ENCODE assay signal across 8 mouse cellular contexts in genomic region chr6:149409341-149409740, GRCm38 (mm10). TPM values are rescaled to one million over a fixed set of nuclear protein-coding genes. Genes with fewer than 3 reads are reported as not detected.
A peak's percentile ranks its signal among the peaks of the same experiment; 100 is the strongest.
DNase-seq lines count a peak whose midpoint lies in the region; ATAC-seq and TF ChIP-seq lines count a peak whose summit lies in the region.

No protein-coding gene starts in this region.

- H3K36me3 ChIP-seq in forebrain, postnatal 0 days (ENCODE audit: insufficient read depth) = no peaks in the 10 kb centered on the region
- no peaks in the 10 kb centered on the region for H3K36me3 ChIP-seq in kidney, postnatal 0 days (ENCODE audit: insufficient read depth, low read length)
- no peaks in the 10 kb centered on the region for H3K36me3 ChIP-seq in lung, postnatal 0 days (ENCODE audit: insufficient read depth, low read length)
- no peaks in the 10 kb centered on the region for H3K36me3 ChIP-seq in stomach, postnatal 0 days (ENCODE audit: control insufficient read depth, insufficient read depth, low read length)

- under 1% methylated on average over 11 of the region's 11 CpGs for WGBS in cerebellum, adult 2 months
- 1% methylated on average over 11 of the region's 11 CpGs for WGBS in forebrain, postnatal 0 days
- under 1% methylated on average over 11 of the region's 11 CpGs for WGBS in kidney, postnatal 0 days
- WGBS in lung, postnatal 0 days = 2% methylated on average over 11 of the region's 11 CpGs
- under 1% methylated on average over 11 of the region's 11 CpGs for WGBS in stomach, postnatal 0 days

- H3K9ac ChIP-seq in forebrain, postnatal 0 days = peak overlapping the region; percentile 88
- H3K9ac ChIP-seq in kidney, postnatal 0 days (ENCODE audit: low read depth, low read length) = peak overlapping the region; percentile 71
- H3K9ac ChIP-seq in lung, postnatal 0 days (replicated peaks; ENCODE audit: low read depth) = 0 out of 2 replicates have a peak overlapping the region, but pooled peaks have one; percentile 16
- H3K9ac ChIP-seq in stomach, postnatal 0 days (ENCODE audit: low read length) = peak overlapping the region; percentile 69

- TF ChIP-seq POLR2A in cerebellum, adult 2 months (IDR thresholded peaks at IDR 0.05; ENCODE audit: borderline replicate concordance, insufficient read depth, low read length) = no peak

- H3K27me3 ChIP-seq in cerebellum, adult 2 months (ENCODE audit: control insufficient read depth, insufficient read depth, low read length) = no peaks in the 10 kb centered on the region
- no peaks in the 10 kb centered on the region for H3K27me3 ChIP-seq in forebrain, postnatal 0 days (ENCODE audit: insufficient read depth, low read length)
- H3K27me3 ChIP-seq in kidney, postnatal 0 days (ENCODE audit: insufficient read depth, low read length) = no peaks in the 10 kb centered on the region
- no peaks in the 10 kb centered on the region for H3K27me3 ChIP-seq in lung, postnatal 0 days (replicated peaks; ENCODE audit: insufficient read depth, low read length)
- H3K27me3 ChIP-seq in stomach, postnatal 0 days (ENCODE audit: control insufficient read depth, insufficient read depth, low read length) = no peaks in the 10 kb centered on the region

- peak; percentile 14 for DNase-seq in adrenal gland, postnatal 10 days
- no peak for DNase-seq in adrenal gland, postnatal 14 days
- DNase-seq in A20 (ENCODE audit: low read depth, low spot score) = peak; percentile 74
- peak; percentile 60 to 73 for DNase-seq in cerebellum, adult 2 months
- peak; percentile 65 for DNase-seq in forebrain, postnatal 0 days
- DNase-seq in kidney, postnatal 0 days (ENCODE audit: low spot score) = no peak
- DNase-seq in lung, postnatal 0 days (ENCODE audit: low spot score) = no peak
- DNase-seq in stomach, postnatal 0 days (ENCODE audit: low spot score) = peak; percentile 39

- peak overlapping the region; percentile 58 for H3K4me2 ChIP-seq in forebrain, postnatal 0 days (ENCODE audit: low read depth)
- H3K4me2 ChIP-seq in kidney, postnatal 0 days (ENCODE audit: low read length) = peak overlapping the region; percentile 85
- H3K4me2 ChIP-seq in lung, postnatal 0 days (replicated peaks; ENCODE audit: low read depth, low read length) = peak overlapping the region; percentile 92
- peak overlapping the region; percentile 85 for H3K4me2 ChIP-seq in stomach, postnatal 0 days (replicated peaks; ENCODE audit: low read depth)

- TF ChIP-seq EP300 in lung, postnatal 0 days (IDR thresholded peaks at IDR 0.05) = no peak
- no peak for TF ChIP-seq EP300 in stomach, postnatal 0 days (optimal IDR thresholded peaks at IDR 0.05)

- H3K9me3 ChIP-seq in forebrain, postnatal 0 days (ENCODE audit: low read length) = no peaks in the 10 kb centered on the region
- H3K9me3 ChIP-seq in kidney, postnatal 0 days (replicated peaks; ENCODE audit: low read length) = no peaks in the 10 kb centered on the region
- H3K9me3 ChIP-seq in lung, postnatal 0 days (ENCODE audit: low read length) = no peaks in the 10 kb centered on the region
- no peaks in the 10 kb centered on the region for H3K9me3 ChIP-seq in stomach, postnatal 0 days (ENCODE audit: control insufficient read depth, low read length)

- ATAC-seq in forebrain, postnatal 0 days = peak; percentile 30
- no peak; the same call in 1 of the 2 replicates for ATAC-seq in kidney, postnatal 0 days (replicated peaks; ENCODE audit: low FRiP score, low read depth)
- ATAC-seq in lung, postnatal 0 days = peak; percentile 32; the same call in 1 of the 2 replicates
- peak; percentile 48 for ATAC-seq in stomach, postnatal 0 days (ENCODE audit: low FRiP score, low TSS enrichment)

- peak overlapping the region; percentile 97 for H3K4me3 ChIP-seq in cerebellum, adult 2 months (replicated peaks; ENCODE audit: insufficient read depth, low read depth, low read length)
- H3K4me3 ChIP-seq in forebrain, postnatal 0 days (ENCODE audit: low read depth, low read length) = peak overlapping the region; percentile 89
- H3K4me3 ChIP-seq in kidney, postnatal 0 days (replicated peaks; ENCODE audit: low read depth, low read length) = peak overlapping the region; percentile 68
- H3K4me3 ChIP-seq in lung, postnatal 0 days (ENCODE audit: low read depth, low read length) = peak overlapping the region; percentile 54
- H3K4me3 ChIP-seq in stomach, postnatal 0 days (ENCODE audit: low read depth, low read length) = peak overlapping the region; percentile 66

- no peak for TF ChIP-seq CTCF in cerebellum, adult 2 months (IDR thresholded peaks at IDR 0.05; ENCODE audit: borderline replicate concordance, insufficient read depth, low read depth, low read length)
- TF ChIP-seq CTCF in forebrain, postnatal 0 days (IDR thresholded peaks at IDR 0.05; ENCODE audit: low read depth) = no peak
- no peak for TF ChIP-seq CTCF in kidney, postnatal 0 days (IDR thresholded peaks at IDR 0.05; ENCODE audit: low read depth)
- TF ChIP-seq CTCF in lung, postnatal 0 days (IDR thresholded peaks at IDR 0.05) = no peak
- no peak for TF ChIP-seq CTCF in stomach, postnatal 0 days (IDR thresholded peaks at IDR 0.05; ENCODE audit: low read depth)

- peak overlapping the region; percentile 93 for H3K27ac ChIP-seq in cerebellum, adult 2 months (ENCODE audit: insufficient read depth, low read length)
- peak overlapping the region; percentile 95 for H3K27ac ChIP-seq in forebrain, postnatal 0 days (ENCODE audit: low read depth, low read length)
- peak overlapping the region; percentile 71 for H3K27ac ChIP-seq in kidney, postnatal 0 days
- H3K27ac ChIP-seq in lung, postnatal 0 days (ENCODE audit: low read length) = no peak overlapping the region
- peak overlapping the region; percentile 75 for H3K27ac ChIP-seq in stomach, postnatal 0 days (replicated peaks)

- H3K4me1 ChIP-seq in cerebellum, adult 2 months (ENCODE audit: control insufficient read depth, insufficient read depth, low read length) = no peaks in the 10 kb centered on the region; the same call in 1 of the 2 replicates
- peaks cover 5% of the 10 kb centered on the region; the same call in 1 of the 2 replicates for H3K4me1 ChIP-seq in forebrain, postnatal 0 days (ENCODE audit: insufficient read depth)
- no peaks in the 10 kb centered on the region for H3K4me1 ChIP-seq in kidney, postnatal 0 days (replicated peaks; ENCODE audit: insufficient read depth, low read length)
- H3K4me1 ChIP-seq in lung, postnatal 0 days (ENCODE audit: insufficient read depth, low read depth, low read length) = peaks cover 4% of the 10 kb centered on the region; the same call in 1 of the 2 replicates
- H3K4me1 ChIP-seq in stomach, postnatal 0 days (replicated peaks; ENCODE audit: control insufficient read depth, insufficient read depth) = no peaks in the 10 kb centered on the region; the same call in 1 of the 2 replicates

RNA-seq across cellular contexts. Expression of gene Bicd1, which starts 0.7 kb away (rescaled TPM):
- 1 to 10 TPM; 5.4 to 5.5 TPM for total RNA-seq in adrenal gland, postnatal 10 days (2021)
- 4.0 and 5.4 TPM in 2 replicates for total RNA-seq in adrenal gland, postnatal 14 days (2021)
- 27.7 and 29.9 TPM in 2 replicates for polyA plus RNA-seq in cerebellum, adult 2 months (2012; rRNA removed)
- 27.5 and 47.5 TPM in 2 replicates for total RNA-seq in forebrain, postnatal 0 days (2014; rRNA removed)
- 12.9 and 28.4 TPM in 2 replicates for polyA plus RNA-seq in forebrain, postnatal 0 days (2015; fragmentation: Nextera tagmentation; extraction: Ambion mirVana)
- 6.8 and 9.2 TPM in 2 replicates for polyA plus RNA-seq in kidney, postnatal 0 days (2015; fragmentation: Nextera tagmentation; extraction: Ambion mirVana)
- polyA plus RNA-seq in lung, postnatal 0 days (2015; fragmentation: Nextera tagmentation; extraction: Ambion mirVana) = 2.2 and 2.4 TPM in 2 replicates
- polyA plus RNA-seq in stomach, postnatal 0 days (2015; fragmentation: Nextera tagmentation; extraction: Ambion mirVana) = 4.1 and 4.5 TPM in 2 replicates

Comparison
In these comparisons a context has a peak if more than half of its experiments do, and no peak if none do; other contexts are left out.
1. DNase-seq: peak in adrenal gland, postnatal 10 days (single experiment), A20 (single experiment), cerebellum, adult 2 months (2 of 2), forebrain, postnatal 0 days (single experiment) and stomach, postnatal 0 days (single experiment); none in adrenal gland, postnatal 14 days (single experiment), kidney, postnatal 0 days (single experiment) and lung, postnatal 0 days (single experiment).
2. H3K9ac ChIP-seq: peak in every context shown above with its lines; median percentile 88 in forebrain, postnatal 0 days; 71 in kidney, postnatal 0 days; 69 in stomach, postnatal 0 days; 16 in lung, postnatal 0 days.
3. Peak in every context shown above with its lines, with median percentiles within 50 percentile points of each other: H3K4me3 ChIP-seq and H3K4me2 ChIP-seq.